Mouse (Mus musculus) retina, embryonic 14.5 days (tissue): ENCODE measurements at regions not wholly inside any gene's neighbourhood (a gene's known extent, or its start where the extent isn't known, plus 50 kb on each side); places are given as distances from the start of the nearest gene placed in this dataset.
"Not testable (repeated sequence)": the region's sequence is repeated elsewhere in the genome, so short reads cannot be mapped to it uniquely, and the experiment has no call there.

Experiments used
- DNase-seq: peaks from one replicate; pipeline ENCODE4 v3.0.0-alpha.2; 2015; ENCODE audit warnings: low spot score

DNA sequence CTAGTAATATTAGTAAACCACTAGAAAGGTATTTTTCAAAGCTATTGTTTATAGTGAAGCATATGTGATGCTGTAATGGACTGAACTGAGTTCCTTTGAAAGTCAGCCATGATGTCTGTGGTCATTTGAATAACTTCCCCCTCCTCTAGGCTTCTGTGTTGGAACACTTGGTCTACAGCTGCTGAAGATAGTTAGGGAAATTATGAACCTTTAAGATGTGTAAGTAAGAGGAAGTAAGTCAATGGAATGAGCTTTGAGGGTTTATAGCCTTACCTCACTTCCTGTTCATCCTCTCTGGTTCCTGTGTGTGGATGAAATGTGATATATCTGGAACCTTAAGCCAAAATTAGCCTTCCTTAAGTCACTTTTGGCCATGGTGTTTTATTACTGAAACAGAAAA, 145.7 kb upstream of the Tmem229a start:
- no peak for DNase-seq

DNA sequence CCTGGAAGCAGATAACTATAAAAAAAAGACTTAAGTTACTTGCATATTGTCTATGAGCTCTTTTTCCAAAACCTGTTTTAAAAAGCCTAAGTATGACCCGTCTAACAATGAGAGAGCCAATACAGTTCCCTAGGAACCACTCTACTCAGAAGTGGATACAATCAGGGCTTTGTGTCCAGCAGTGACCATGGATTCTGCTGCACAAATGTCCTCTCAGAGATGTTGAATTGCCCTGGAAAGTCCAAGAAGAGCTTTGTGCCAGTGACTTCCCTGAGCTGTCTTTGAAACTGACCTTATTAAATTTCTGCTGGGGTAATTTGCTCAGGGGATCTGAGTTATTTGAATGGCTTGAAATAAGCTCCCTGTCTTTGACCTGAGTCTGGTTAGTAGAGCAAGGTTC, 131.1 kb upstream of the Tmem229a start:
- no peak for DNase-seq

DNA sequence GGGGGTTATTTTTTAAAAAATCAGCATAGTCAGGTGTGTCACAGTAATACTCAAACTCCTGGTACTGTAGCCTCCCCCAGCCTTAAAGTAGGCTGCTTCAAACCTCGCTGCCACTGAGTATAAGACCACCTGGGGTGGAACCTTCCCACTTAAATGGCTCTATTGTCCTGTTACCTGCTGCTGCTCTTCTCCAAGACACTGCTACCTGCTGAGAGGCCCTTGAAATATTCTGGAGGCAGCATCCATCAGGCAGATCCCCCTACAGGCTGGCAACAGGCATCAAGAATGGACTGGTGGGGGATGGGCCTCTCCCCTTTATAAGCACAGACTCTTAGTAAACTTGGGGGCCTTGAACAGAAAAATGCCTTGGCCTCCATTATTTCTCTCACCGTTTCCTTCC, 129.8 kb upstream of the Tmem229a start:
- no peak for DNase-seq

DNA sequence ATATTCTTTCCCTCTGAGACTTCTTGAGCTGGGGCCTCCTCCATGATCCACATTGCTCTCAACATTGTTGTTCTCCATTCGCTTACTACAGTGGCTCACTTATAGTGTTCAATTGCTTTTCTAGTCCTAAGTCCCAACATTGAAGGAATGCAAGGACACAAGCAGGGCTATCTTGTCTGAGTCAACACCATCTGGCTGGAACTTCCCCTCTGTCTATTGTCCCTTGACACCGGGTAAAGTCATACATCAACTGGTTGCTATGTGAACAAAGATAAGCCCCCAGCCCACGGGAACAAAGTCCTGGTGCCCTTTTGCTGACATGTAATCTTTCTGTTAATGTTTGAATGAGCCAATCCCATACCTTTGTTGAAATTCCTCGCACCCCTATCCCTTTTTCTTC, 129.2 kb upstream of the Tmem229a start:
- DNase-seq: not testable (repeated sequence)

DNA sequence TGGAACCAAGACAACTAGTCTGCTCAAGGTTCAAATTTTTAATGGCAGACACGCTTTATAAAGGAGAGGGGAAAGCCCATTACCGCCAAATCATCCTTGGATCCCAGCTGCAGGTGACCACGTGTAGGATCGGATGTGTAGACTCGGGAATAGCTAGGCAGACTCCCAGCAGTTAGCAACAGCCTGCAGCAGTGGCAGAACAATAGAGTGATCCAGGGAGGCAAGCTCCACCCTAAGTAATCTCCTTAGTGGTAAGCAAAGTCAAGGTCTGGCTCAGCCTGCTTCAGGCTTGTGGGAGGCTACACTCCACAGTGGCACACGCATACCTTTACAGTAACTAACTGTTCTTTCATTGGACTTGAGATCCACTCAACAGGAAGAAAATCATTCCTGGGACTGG, 109.8 kb upstream of the Tmem229a start:
- DNase-seq: no peak

DNA sequence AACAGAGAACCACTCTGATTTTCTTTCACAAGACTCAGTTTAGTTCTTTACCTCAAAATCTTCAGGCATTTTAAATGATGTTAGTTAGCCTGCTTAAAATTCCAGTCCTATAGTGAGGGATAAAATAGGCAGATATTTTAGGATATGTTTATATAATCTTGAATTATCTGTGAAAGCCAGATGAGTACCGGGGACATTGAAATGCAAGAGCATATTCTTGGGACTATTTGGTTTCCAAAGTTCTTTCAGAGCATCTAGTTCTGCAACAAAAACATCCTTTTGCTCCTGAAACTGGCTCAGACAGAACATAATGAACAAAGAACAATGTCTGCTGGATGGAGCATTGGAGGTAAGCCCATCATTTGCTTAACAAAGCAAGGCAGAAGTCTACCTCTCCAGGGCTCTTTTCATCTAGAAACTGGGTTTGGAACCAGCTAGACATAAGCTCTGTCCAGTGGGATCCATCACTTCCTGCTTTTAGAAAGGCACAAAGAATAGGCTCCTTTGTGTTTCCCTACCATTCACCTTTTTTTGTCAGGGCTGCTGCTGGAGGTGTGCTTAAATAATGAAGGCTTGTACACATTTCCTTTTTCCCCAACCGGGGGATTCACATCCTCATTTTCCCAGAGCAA, 76.9 kb upstream of the Tmem229a start:
- no peak for DNase-seq

DNA sequence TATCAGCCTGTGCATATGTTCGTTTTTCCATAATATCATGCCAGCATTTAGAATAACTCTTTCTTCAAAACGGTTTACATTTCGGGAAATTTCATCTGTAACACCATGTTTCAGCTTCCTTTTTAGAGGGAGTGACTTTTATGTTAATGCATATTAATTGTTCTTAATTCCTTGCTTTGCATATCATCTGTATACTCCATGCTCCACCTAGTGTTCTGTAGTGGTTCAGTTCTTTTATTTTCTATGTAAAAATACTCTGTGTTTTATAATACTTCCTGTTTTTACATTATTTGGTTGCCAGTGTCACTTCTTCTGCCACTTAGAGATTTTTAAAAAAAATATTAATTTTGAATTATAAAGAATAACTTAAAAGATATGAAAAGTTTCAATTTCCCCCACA, 70.9 kb upstream of the Tmem229a start:
- no peak for DNase-seq

DNA sequence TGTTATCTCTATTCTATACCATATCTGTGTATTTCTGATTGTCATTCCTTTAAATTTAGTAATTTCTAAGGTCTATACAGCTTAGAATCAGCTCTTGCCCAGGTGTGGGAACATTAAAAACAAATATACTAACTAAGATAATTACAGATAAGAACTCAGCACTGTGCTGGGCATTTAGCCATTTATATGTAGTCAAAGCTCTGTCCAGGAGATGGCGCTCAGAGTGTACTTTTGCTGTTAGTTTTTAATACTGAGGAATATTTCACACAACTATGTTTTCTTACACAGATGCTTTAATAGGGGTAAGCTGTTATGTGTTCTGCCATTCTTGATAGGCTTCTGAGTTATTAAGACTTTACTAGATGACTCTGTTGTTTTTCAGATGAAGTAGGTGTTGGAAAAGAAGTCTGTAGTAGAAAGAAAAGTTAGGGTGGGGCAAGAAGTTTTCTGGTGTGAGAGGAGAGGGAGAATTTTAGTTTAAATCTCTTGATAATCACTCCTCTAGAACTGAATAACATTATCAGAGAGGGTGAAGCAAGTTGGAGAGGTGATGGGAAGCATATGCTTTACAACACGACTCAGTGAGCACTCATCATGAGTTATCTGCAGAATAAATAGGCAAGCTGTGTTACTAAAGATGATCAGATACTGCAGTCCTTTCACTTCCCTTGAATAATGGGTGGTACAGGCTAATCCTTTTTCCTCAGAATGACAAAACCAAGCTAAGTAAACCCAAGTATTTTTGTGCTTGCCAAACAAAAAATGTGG, 64.1 kb upstream of the Tmem229a start:
- DNase-seq: peak; percentile 86

DNA sequence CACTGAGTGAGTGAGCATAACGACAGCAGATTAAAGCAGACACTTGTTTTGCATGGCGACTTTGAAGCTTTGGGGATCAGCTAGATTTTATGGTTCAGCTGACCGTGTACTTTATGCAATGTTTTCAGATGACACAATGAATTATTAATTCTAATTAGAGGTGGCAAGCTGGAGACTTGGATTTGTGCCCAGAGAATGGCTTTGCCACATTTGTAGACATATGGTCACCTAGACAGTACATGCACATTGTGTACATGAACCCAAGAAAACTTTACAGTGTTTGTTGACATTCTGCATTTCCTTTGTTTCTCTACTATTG, 57.1 kb upstream of the Tmem229a start:
- DNase-seq: peak; percentile 66

DNA sequence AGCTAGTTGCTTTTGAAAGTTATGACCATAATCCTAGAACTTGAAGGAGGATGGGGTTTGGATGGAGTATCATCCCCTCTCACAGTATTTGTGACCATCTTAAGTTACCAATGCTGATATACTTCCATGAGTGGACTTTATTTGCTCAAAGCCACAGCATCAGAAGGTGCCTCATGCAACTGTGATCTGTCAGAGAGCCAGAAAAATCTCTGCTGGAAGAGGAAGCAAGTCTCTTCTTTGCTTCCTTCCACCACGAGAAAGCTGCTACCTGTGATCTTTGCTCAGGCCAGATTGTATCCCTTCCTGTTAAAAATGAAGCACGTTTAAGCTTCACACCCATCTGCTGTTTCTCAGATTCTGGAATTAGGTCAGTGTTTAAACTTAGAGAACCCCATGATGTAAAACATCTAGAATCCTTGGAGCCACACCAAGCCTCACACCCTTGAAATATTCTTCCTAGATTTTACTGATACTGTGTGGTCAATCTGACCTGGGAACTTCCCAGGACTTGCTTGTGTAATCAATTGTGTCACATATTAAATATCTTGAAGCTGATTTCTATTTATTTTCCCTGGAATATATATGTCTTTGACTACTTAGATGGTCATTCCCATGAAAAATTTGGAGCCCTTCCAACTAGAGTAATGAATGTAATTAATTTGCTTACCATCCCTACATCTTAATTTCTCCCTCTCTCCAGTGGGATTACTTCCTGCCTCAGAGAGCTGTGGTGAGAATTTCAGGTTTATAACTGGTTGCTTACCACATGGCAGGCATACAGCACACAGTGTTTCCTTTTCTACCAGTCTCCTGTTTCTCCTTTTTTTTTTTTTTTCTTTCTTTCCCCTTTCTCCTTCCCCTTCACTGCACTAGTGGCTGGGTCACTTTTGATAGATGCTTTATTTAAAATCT, 56.5 kb upstream of the Tmem229a start:
- DNase-seq: no peak

DNA sequence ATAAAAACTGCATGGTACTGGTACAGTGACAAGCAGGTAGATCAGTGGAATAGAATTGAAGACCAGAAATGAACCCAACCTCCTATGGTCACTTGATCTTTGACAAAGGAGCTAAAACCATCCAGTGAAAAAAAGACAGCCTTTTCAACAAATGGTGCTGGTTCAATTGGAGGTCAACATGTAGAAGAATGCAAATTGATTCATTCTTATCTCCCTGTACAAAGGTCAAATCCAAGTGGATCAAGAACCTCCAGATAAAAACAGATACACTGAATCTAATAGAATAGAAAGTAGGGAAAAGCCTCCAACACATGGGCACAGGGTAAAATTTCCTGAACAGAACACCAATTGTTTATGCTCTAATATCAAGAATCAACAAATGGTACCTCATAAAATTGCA, 52.8 kb upstream of the Tmem229a start:
- not testable (repeated sequence) for DNase-seq
